Mouse (Mus musculus) kidney, embryonic 16.5 days (tissue): ENCODE measurements at regions not wholly inside any gene's neighbourhood (a gene's known extent, or its start where the extent isn't known, plus 50 kb on each side); places are given as distances from the start of the nearest gene placed in this dataset.
A peak's percentile ranks its signal among the peaks of the same experiment; 100 is the strongest.

ENCODE experiments used
- ATAC-seq: fragments of 200-750 bp; cut with Nextera tagmentation; 2 replicates; pipeline ENCODE4 v1.8.0; 2017; ENCODE audit warnings: moderate TSS enrichment; ENCODE audit not compliant: low FRiP score, low TSS enrichment
- H3K27ac ChIP-seq: fragments of 300-500 bp; sonication (generic); 2 replicates; pipeline ENCODE4 v1.5.1; 2014; ENCODE audit warnings: low read length
- H3K27me3 ChIP-seq: fragments of 300-500 bp; sonication (generic); 2 replicates; pipeline ENCODE4 v1.6.1; 2014; ENCODE audit warnings: low read length, control low read depth, mixed read lengths; ENCODE audit not compliant: insufficient read depth
- H3K36me3 ChIP-seq: fragments of 300-500 bp; sonication (generic); 2 replicates; pipeline ENCODE4 v1.6.1; 2014; ENCODE audit warnings: low read length, control low read depth, mixed read lengths; ENCODE audit not compliant: insufficient read depth
- H3K4me1 ChIP-seq: fragments of 300-500 bp; sonication (generic); 2 replicates; pipeline ENCODE4 v1.6.1; 2014; ENCODE audit warnings: low read length, control low read depth, mixed read lengths; ENCODE audit not compliant: insufficient read depth
- H3K4me2 ChIP-seq: fragments of 300-500 bp; sonication (generic); replicated peaks from 2 replicates; pipeline ENCODE4 v1.6.1; 2014; ENCODE audit warnings: low read depth, low read length
- H3K4me3 ChIP-seq: fragments of 300-500 bp; sonication (generic); 2 replicates; pipeline ENCODE4 v1.5.1; 2014; ENCODE audit warnings: mild to moderate bottlenecking, low read length
- H3K9ac ChIP-seq: fragments of 300-500 bp; sonication (generic); replicated peaks from 2 replicates; pipeline ENCODE4 v1.6.1; 2014; ENCODE audit warnings: low read length
- H3K9me3 ChIP-seq: fragments of 300-500 bp; sonication (generic); 2 replicates; pipeline ENCODE4 v1.6.1; 2016; ENCODE audit warnings: low read length, control low read depth
- WGBS: fragments of 180-500 bp; shearing (Covaris S2); extraction: QIAGEN DNeasy Blood & Tissue Kit; methylation state at CpG from one replicate; pipeline ENCODE4 v1.1.7; 2014; 5-methylcytosine and 5-hydroxymethylcytosine counted together

DNA sequence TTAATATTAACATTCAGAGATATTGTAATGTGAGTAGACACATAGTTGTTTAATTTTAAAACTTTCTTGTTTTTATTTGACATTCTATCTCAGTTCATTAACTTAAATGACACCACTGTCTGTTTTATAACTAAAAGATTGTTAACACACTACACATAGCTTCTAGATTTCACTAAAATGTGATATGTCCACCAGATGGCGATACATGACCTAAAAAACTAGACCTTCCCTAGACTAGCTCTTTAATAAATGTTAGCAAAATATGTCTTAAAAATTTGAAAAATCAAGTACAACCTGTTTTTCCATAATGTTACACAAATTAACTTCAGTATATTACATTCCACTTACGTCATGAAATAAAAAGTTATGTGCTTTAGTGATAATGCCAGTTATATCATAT, 1398.8 kb upstream of the Cdh9 start:
- H3K9ac ChIP-seq = no peak overlapping the region
- no peak overlapping the region for H3K4me2 ChIP-seq
- H3K27me3 ChIP-seq = no peaks in the 10 kb centered on the region
- no peak overlapping the region for H3K27ac ChIP-seq
- H3K9me3 ChIP-seq = no peaks in the 10 kb centered on the region
- no peak overlapping the region for H3K4me3 ChIP-seq
- no peak for ATAC-seq
- WGBS = 34% methylated on average over 2 of the region's 2 CpGs
- H3K4me1 ChIP-seq = no peaks in the 10 kb centered on the region
- no peaks in the 10 kb centered on the region for H3K36me3 ChIP-seq

DNA sequence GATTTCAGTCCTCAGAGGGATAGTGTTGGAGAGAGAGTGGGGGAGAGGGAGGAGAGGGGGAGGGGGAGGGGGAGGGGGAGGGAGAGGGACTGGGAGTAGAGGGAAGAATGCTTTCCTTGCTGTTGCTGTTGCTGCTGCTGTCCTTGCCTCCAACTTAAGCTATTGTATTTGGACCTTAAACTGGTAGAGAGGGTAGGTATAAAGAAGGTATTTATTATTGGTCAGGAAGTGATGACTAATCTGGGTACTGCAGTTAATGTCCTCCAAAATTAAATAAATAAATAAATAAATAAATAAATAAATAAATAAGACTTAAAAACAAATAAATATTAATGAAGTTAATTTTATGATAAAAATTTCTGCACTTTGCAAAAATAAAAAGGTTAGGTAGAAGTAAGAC, 1396.6 kb upstream of the Cdh9 start:
- no peak for ATAC-seq
- Histone ChIP-seq H3K4me2 (no peak overlapping the region), H3K27me3 (no peaks in the 10 kb centered on the region)

GRCm38 (mm10) chr15:15361841-15362240, 1366.7 kb upstream of the Cdh9 start:
- no peak overlapping the region for H3K9ac ChIP-seq
- no peaks in the 10 kb centered on the region for H3K36me3 ChIP-seq
- H3K4me1 ChIP-seq = no peaks in the 10 kb centered on the region
- 58% methylated on average over 1 of the region's 1 CpGs for WGBS
- no peak for ATAC-seq
- no peak overlapping the region for H3K4me2 ChIP-seq
- no peaks in the 10 kb centered on the region for H3K9me3 ChIP-seq
- H3K27ac ChIP-seq = no peak overlapping the region
- no peaks in the 10 kb centered on the region for H3K27me3 ChIP-seq
- H3K4me3 ChIP-seq = no peak overlapping the region

More for the DNA sequence above, 1396.6 kb upstream of the Cdh9 start:
- Histone ChIP-seq H3K9me3 (no peaks in the 10 kb centered on the region), H3K27ac (no peak overlapping the region), H3K36me3 (no peaks in the 10 kb centered on the region), H3K9ac (no peak overlapping the region), H3K4me1 (no peaks in the 10 kb centered on the region), H3K4me3 (no peak overlapping the region)

DNA sequence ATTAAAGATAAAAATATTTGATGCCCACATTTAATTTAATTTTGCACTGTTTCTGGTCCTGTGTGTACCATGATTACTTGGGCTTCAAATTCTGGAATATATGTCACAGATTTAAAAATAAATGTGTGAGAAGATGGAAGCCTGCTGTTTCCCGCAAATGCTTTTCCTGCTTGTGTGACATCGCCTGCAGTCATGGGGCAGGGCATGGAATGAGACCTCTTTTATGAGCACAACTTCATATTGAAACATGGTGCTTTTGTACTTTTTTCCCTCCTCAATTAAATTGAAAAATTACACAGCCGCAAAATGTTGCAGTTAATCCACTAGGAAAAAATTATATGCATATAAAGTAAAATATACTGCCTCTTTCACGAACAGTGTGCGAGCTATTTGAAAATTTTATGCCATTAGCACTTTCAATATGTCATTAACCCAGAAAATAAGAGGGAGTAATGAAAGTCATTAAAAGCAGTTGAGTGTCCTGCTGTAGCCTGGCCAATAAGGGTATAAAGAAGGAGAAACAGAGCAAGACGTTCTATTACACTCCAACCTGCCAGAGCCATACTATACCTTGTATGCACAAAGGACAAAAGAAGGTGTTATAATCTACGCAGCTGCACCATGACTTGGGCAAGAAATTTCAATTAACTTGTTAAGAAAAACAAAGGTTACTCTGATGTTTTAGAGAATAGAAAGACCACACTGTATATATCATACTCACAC, 1336.1 kb upstream of the Cdh9 start:
- Histone ChIP-seq H3K9ac (no peak overlapping the region), H3K36me3 (no peaks in the 10 kb centered on the region), H3K4me2 (no peak overlapping the region), H3K4me1 (no peaks in the 10 kb centered on the region), H3K9me3 (no peaks in the 10 kb centered on the region), H3K4me3 (no peak overlapping the region), H3K27me3 (no peaks in the 10 kb centered on the region), H3K27ac (no peak overlapping the region)
- WGBS = 69% methylated on average over 7 of the region's 7 CpGs
- peak; percentile 71; the same call in 1 of the 2 replicates for ATAC-seq
